Mouse (Mus musculus) kidney, postnatal 25 days (tissue): ENCODE data around the gene Pitpnm2.
A peak's percentile ranks its signal among the peaks of the same experiment; 100 is the strongest.

Source experiments
- DNase-seq, 2 experiments: peaks; one replicate each; pipeline ENCODE4 v3.0.0; 2021; ENCODE audit warnings: mixed read lengths in 2 of 2

Pitpnm2 gene

GRCm38 (mm10) chr5:124175138-124175537, 74.4 kb downstream of the Pitpnm2 start:
- no peak for DNase-seq

- peak in 1 of 2 experiments; percentile 21 for DNase-seq
Observed at GRCm38 (mm10) chr5:124173012-124173985, 76.3 kb downstream of the Pitpnm2 start.

- no peak for DNase-seq
Observed at GRCm38 (mm10) chr5:124172246-124172645, 77.3 kb downstream of the Pitpnm2 start.

GRCm38 (mm10) chr5:124171781-124172180, 77.8 kb downstream of the Pitpnm2 start:
- no peak for DNase-seq

GRCm38 (mm10) chr5:124169224-124169621, 80.3 kb downstream of the Pitpnm2 start:
- DNase-seq: no peak

GRCm38 (mm10) chr5:124168428-124169223, 80.9 kb downstream of the Pitpnm2 start:
- no peak for DNase-seq

GRCm38 (mm10) chr5:124167621-124168020, 81.9 kb downstream of the Pitpnm2 start:
- no peak for DNase-seq

GRCm38 (mm10) chr5:124166741-124167140, 82.8 kb downstream of the Pitpnm2 start:
- DNase-seq: no peak

- DNase-seq: no peak
Observed at GRCm38 (mm10) chr5:124165622-124166570, 83.7 kb downstream of the Pitpnm2 start.

GRCm38 (mm10) chr5:124163445-124163844, 86.1 kb downstream of the Pitpnm2 start:
- no peak for DNase-seq

GRCm38 (mm10) chr5:124162577-124162976, 87.0 kb downstream of the Pitpnm2 start:
- peak; percentile 76 to 84 for DNase-seq

GRCm38 (mm10) chr5:124161831-124162230, 87.7 kb downstream of the Pitpnm2 start:
- DNase-seq: no peak

GRCm38 (mm10) chr5:124159453-124159852, 90.1 kb downstream of the Pitpnm2 start:
- DNase-seq: no peak

GRCm38 (mm10) chr5:124158305-124158704, 91.3 kb downstream of the Pitpnm2 start:
- no peak for DNase-seq

- DNase-seq: no peak
Observed at GRCm38 (mm10) chr5:124155943-124156342, 93.6 kb downstream of the Pitpnm2 start.

GRCm38 (mm10) chr5:124152734-124153133, 96.8 kb downstream of the Pitpnm2 start:
- DNase-seq: no peak

- no peak for DNase-seq
Observed at GRCm38 (mm10) chr5:124150895-124151294, 98.7 kb downstream of the Pitpnm2 start.

- DNase-seq: no peak
Observed at GRCm38 (mm10) chr5:124149028-124149427, 100.5 kb downstream of the Pitpnm2 start.

GRCm38 (mm10) chr5:124138066-124138465, 111.5 kb downstream of the Pitpnm2 start:
- DNase-seq: no peak

GRCm38 (mm10) chr5:124134261-124134660, 115.3 kb downstream of the Pitpnm2 start:
- no peak for DNase-seq

GRCm38 (mm10) chr5:124125093-124125492, 124.5 kb downstream of the Pitpnm2 start:
- no peak for DNase-seq

- no peak for DNase-seq
Observed at GRCm38 (mm10) chr5:124122357-124122756, 127.2 kb downstream of the Pitpnm2 start.
